Mouse (Mus musculus) liver, embryonic 15.5 days (tissue): Measurements from ENCODE around the gene Rere. TPM values are rescaled to one million over a fixed set of nuclear protein-coding genes. Genes with fewer than 3 reads are reported as not detected.

ENCODE experiments used
- ATAC-seq: fragments of 200-750 bp; cut with Nextera tagmentation; 2 replicates; pipeline ENCODE4 v1.8.0; 2017; ENCODE audit warnings: moderate number of reproducible peaks, mild to moderate bottlenecking, moderate library complexity; ENCODE audit not compliant: insufficient read depth
- H3K27ac ChIP-seq: fragments of 300-500 bp; sonication (generic); replicated peaks from 2 replicates; pipeline ENCODE4 v1.5.1; 2015; ENCODE audit warnings: mild to moderate bottlenecking, inconsistent platforms
- H3K27me3 ChIP-seq: fragments of 300-500 bp; sonication (generic); 2 replicates; pipeline ENCODE4 v1.6.1; 2015; ENCODE audit warnings: mild to moderate bottlenecking, inconsistent platforms
- H3K36me3 ChIP-seq: fragments of 300-500 bp; sonication (generic); replicated peaks from 2 replicates; pipeline ENCODE4 v1.6.1; 2015; ENCODE audit warnings: moderate library complexity, mild to moderate bottlenecking, inconsistent platforms
- H3K4me1 ChIP-seq: fragments of 300-500 bp; sonication (generic); replicated peaks from 2 replicates; pipeline ENCODE4 v1.6.1; 2015; ENCODE audit warnings: inconsistent platforms
- H3K4me2 ChIP-seq: fragments of 300-500 bp; sonication (generic); 2 replicates; pipeline ENCODE4 v1.6.1; 2015; ENCODE audit warnings: moderate library complexity, mild to moderate bottlenecking, inconsistent platforms
- H3K4me3 ChIP-seq: fragments of 300-500 bp; sonication (generic); replicated peaks from 2 replicates; pipeline ENCODE4 v1.5.1; 2015; ENCODE audit warnings: mild to moderate bottlenecking, inconsistent platforms
- H3K9ac ChIP-seq: fragments of 300-500 bp; sonication (generic); 2 replicates; pipeline ENCODE4 v1.6.1; 2015; ENCODE audit warnings: moderate library complexity, mild to moderate bottlenecking, inconsistent platforms
- H3K9me3 ChIP-seq: fragments of 300-500 bp; sonication (generic); replicated peaks from 2 replicates; pipeline ENCODE4 v1.6.1; 2016; ENCODE audit warnings: inconsistent platforms
- WGBS: fragments of 180-500 bp; shearing (Covaris S2); methylation state at CpG from one replicate; pipeline ENCODE4 v1.1.7; 2015; ENCODE audit warnings: mixed read lengths; ENCODE audit not compliant: insufficient replicate concordance; 5-methylcytosine and 5-hydroxymethylcytosine counted together
- polyA plus RNA-seq: library from polyadenylated mRNA; unstranded; fragments of >200 nt; fragmentation: Nextera tagmentation; extraction: Ambion mirVana; gene quantifications from 2 replicates; pipeline ENCODE4 v1.2.1, GENCODE M21; 2015

Rere gene
- polyA plus RNA-seq, 1 experiment from 2014 or later, result 5.3 TPM

DNA sequence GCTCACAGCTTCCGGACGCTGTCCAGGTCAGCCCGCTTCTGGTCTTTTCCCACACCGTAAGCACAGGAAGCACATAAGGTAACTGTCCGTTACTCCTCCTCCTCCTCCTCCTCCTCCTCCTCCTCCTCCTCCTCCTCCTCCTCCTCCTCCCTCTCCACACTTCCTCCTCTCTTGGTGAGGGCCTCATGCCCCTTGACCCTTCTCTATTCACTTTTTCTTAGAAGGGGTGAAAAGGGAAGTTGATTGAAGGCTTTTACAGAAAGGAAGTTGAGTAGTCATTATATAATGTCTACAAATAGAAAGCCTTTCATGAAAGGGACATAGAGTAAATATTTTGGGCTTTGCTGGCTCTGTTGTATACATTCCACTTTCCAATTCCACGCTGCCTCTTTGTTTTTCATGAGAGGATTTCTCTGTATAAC, 68.2 kb downstream of the Rere start:
- no peak overlapping the region for H3K4me2 ChIP-seq
- no peak overlapping the region for H3K9ac ChIP-seq
- ATAC-seq, result 0 out of 2 replicates have a peak, but pooled peaks have one; percentile 37
- H3K4me3 ChIP-seq, result no peak overlapping the region
- no peaks in the 10 kb centered on the region for H3K27me3 ChIP-seq
- no peaks in the 10 kb centered on the region for H3K9me3 ChIP-seq
- no peak overlapping the region for H3K27ac ChIP-seq
- WGBS, result 37% methylated on average over 6 of the region's 6 CpGs
- H3K4me1 ChIP-seq, result peaks cover 9% of the 10 kb centered on the region
- H3K36me3 ChIP-seq, result no peaks in the 10 kb centered on the region

DNA sequence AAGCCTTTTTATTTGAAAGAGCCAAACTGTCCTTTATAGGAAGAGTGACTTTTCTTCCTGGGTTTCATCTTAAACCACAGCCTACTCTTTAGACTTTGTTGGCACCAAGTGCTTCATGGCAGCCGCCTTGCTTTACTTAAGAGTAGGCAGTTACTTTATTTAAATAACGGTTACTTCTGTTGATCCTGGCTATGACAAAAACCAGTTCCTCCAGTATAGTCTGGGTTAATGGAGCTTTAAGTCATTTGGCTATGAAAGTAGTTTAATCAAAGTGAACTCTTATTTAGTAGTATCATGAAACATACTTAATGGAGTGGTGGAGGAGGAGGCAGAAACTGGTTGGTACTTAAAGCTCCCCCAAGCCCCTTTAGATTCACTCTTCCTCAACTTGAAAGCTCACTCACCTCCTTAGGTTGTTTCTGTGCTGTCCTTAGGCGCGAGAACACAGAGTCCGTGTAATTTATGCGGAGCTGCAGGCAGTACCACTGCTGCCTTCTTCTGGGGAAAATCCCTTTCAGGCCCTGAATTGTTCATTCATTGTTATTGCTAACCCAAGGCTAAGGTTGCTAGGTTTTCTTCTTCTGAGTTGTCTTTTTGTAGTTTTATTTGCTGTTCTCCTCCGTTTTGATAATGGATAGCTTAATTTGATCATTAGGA, 70.1 kb downstream of the Rere start:
- Histone ChIP-seq H3K9ac (no peak overlapping the region), H3K27ac (no peak overlapping the region), H3K4me3 (no peak overlapping the region), H3K4me2 (no peak overlapping the region), H3K4me1 (peaks cover 9% of the 10 kb centered on the region), H3K27me3 (no peaks in the 10 kb centered on the region), H3K9me3 (no peaks in the 10 kb centered on the region), H3K36me3 (no peaks in the 10 kb centered on the region)
- no peak for ATAC-seq
- 67% methylated on average over 7 of the region's 7 CpGs for WGBS

DNA sequence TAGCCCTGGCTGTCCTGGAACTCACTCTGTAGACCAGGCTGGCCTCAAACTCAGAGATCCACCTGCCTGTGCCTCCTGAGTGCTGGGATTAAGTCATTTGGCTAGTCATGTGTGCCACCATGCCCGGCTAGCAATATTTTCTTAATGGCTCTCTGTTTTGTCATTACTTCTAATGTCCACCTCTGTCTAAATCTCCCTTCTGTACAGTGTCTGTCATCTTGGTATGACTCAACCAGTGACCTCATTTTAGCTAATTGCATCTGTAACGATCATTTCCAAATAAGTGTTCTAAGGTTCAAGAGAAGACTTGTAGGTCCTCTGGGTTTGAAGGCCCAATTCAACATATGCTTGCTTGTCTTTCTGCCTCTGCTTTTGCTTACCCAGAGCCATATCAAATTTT, 71.3 kb downstream of the Rere start:
- Histone ChIP-seq H3K4me1 (peaks cover 4% of the 10 kb centered on the region), H3K36me3 (no peaks in the 10 kb centered on the region), H3K27ac (no peak overlapping the region), H3K4me3 (no peak overlapping the region), H3K9ac (no peak overlapping the region), H3K9me3 (no peaks in the 10 kb centered on the region), H3K4me2 (no peak overlapping the region), H3K27me3 (no peaks in the 10 kb centered on the region)
- ATAC-seq, result no peak
- 69% methylated on average over 2 of the region's 2 CpGs for WGBS

DNA sequence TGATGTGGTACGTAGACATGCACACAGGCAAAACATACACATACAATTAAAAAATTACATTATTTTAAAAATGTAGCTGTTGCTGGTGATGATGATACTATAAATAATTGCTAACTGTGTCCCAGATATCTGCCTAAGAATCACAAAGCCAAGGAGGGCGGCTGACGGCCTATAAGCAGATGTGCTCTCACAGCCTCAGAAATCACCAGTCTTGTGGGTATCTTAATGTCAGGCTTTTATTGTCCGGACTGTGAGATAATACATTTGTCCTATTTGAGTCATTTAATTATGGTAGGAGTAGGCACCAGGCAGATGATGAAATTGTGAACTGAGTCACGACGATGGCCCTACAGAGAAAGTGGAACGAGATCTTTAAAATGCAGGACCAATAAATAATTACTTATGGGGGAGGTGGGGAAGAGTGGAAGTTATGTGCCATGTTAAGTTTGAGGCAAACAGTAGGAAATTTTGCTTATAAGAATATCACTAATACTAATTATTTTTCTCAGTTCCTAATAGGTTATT, 72.0 kb downstream of the Rere start:
- ATAC-seq, result no peak
- H3K27me3 ChIP-seq, result no peaks in the 10 kb centered on the region
- no peaks in the 10 kb centered on the region for H3K36me3 ChIP-seq
- no peak overlapping the region for H3K4me3 ChIP-seq
- H3K4me2 ChIP-seq, result no peak overlapping the region
- no peak overlapping the region for H3K27ac ChIP-seq
- peaks cover 4% of the 10 kb centered on the region for H3K4me1 ChIP-seq
- no peak overlapping the region for H3K9ac ChIP-seq
- no peaks in the 10 kb centered on the region for H3K9me3 ChIP-seq
- 84% methylated on average over 7 of the region's 7 CpGs for WGBS

DNA sequence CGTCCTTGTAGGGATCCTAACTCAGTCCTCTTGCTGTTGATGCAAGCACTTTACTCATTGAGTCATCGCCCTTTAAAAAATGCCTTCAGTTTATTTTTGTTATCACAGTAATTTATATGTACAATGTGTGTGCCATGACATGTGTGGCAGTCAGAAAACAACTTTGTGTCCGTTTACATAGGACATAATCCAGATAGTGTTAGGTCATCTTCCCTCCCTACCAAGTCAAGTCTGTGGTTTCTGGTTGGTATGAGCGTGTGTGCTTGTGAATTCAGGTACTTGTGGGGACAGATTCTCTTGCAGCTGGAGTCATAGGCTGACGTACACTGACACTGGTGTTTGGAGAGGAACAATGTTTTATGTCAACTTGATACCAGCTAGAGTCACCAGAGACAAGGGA, 74.4 kb downstream of the Rere start:
- Histone ChIP-seq H3K36me3 (no peaks in the 10 kb centered on the region), H3K4me3 (no peak overlapping the region), H3K9ac (no peak overlapping the region), H3K9me3 (no peaks in the 10 kb centered on the region), H3K27me3 (no peaks in the 10 kb centered on the region), H3K4me2 (no peak overlapping the region), H3K4me1 (no peaks in the 10 kb centered on the region; the same call in 1 of the 2 replicates), H3K27ac (no peak overlapping the region)
- 63% methylated on average over 5 of the region's 5 CpGs for WGBS
- ATAC-seq, result no peak

DNA sequence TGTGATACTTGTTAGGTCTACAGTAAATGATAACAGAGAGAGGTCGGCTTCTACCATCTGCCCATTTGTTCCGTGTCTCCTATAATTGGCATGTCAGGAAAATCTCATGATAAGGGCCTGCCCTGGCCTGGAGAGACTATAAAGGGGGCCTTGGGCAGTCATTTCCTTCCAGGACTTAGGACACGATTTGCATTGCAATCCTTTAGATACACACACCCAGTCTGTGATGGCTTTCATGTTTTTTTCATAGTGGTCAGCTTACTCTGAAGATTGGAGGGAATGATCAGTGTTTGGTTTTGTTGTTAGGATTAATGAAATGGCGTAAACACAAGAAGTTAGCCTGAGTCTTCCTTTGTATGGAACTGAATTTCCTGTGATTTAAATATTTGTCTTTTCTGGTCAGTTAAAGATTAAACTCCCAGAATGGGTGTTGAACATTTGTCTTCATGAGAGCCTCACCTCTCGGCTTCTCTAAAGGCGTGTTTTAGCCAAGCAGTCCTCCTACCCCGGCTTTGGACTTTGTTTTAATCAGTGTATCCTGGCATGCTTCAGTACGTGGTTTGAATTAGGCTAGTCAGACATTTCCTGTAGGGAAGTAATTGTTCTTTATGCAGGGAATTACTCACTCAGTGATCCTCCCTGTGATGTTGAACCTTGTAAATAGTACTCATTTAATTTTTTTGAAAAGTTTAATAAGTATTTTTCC, 80.7 kb downstream of the Rere start:
- H3K9ac ChIP-seq, result no peak overlapping the region
- H3K4me2 ChIP-seq, result no peak overlapping the region
- H3K27me3 ChIP-seq, result no peaks in the 10 kb centered on the region
- WGBS, result 26% methylated on average over 8 of the region's 8 CpGs
- no peaks in the 10 kb centered on the region for H3K9me3 ChIP-seq
- H3K4me3 ChIP-seq, result no peak overlapping the region
- no peaks in the 10 kb centered on the region for H3K36me3 ChIP-seq
- H3K27ac ChIP-seq, result peak overlapping the region; percentile 65
- peak; percentile 55; the same call in 1 of the 2 replicates for ATAC-seq
- H3K4me1 ChIP-seq, result peaks cover 16% of the 10 kb centered on the region

DNA sequence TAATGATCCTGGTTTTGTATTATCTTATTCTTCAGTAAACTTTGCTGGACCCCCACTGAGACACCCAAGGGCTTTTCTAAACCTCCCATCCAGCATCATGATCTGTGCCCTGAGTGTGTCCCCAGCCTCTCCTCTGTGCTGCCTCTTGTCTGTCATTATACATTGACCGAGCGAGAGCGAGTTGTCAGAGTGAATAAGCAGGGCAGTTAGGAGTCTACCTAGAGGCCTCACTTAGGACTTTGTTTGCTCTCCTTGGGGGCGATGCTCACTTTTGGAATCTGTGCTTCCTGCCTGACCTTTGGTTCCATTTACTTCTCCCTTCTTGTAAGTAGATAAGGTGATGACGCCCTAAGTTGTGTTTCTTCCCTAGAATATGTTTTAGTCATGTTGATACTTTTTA, 81.4 kb downstream of the Rere start:
- 54% methylated on average over 5 of the region's 5 CpGs for WGBS
- H3K9ac ChIP-seq, result no peak overlapping the region
- no peak overlapping the region for H3K4me2 ChIP-seq
- H3K9me3 ChIP-seq, result no peaks in the 10 kb centered on the region
- peak; percentile 40; the same call in 1 of the 2 replicates for ATAC-seq
- H3K4me1 ChIP-seq, result peaks cover 16% of the 10 kb centered on the region
- H3K27ac ChIP-seq, result 0 out of 2 replicates have a peak overlapping the region, but pooled peaks have one; percentile 19
- no peaks in the 10 kb centered on the region for H3K27me3 ChIP-seq
- H3K4me3 ChIP-seq, result no peak overlapping the region
- no peaks in the 10 kb centered on the region for H3K36me3 ChIP-seq

DNA sequence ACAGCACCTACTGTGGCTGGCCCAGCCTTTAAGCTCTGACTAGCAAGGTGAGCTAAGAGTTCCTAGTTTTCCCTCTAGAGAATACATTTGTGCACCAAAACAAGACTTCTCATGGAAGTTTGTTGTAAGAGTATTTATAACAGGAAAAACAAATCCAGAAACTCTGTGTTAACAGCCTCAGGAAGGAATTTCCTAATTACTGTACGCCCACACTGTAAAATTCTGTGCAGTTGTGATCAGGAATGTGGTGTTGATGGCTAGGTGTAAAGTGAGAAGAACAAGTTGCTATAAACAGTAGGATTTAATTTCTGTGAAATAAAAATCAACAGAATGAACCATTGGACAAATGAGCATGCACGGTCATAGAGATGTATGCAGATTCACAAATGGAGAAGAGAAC, 83.3 kb downstream of the Rere start:
- Histone ChIP-seq H3K27me3 (no peaks in the 10 kb centered on the region), H3K4me3 (no peak overlapping the region), H3K4me1 (peaks cover 16% of the 10 kb centered on the region), H3K4me2 (no peak overlapping the region), H3K9ac (no peak overlapping the region), H3K9me3 (no peaks in the 10 kb centered on the region), H3K27ac (no peak overlapping the region), H3K36me3 (no peaks in the 10 kb centered on the region)
- no peak for ATAC-seq
- WGBS, result 75% methylated on average over 2 of the region's 2 CpGs

DNA sequence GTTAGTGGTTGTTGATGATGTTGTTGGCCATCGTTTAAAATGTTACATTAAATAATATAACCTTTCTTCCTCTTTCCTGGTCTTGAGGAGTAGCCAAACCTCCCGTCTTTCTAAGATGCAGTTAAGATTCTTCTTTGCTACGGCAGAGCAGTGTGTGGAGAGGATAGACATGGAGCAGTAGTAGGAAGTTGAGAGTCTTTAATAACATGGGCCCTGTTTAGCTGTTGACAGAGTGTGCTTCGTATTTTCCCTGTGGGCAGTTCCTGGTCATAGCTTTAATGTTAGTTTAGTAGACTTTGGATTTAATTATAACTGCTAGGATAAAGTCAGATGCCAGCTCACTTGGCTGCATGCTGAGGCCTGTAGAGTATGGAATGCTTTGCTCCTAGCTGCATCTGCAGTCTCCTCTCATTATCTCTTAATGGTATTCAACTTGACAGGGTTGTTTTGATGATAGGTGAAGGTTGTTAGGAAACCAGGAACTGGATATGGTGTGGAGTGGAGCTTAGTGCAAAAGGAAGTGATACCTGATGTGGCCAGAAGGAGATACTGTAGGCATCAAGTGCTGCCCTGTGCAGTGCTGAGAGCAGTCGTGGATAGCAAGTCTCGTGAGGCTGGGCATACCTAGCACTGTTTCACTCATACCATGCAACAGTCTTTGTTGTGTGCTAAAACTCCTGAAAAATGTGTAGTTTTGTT, 85.2 kb downstream of the Rere start:
- H3K4me2 ChIP-seq, result no peak overlapping the region
- no peaks in the 10 kb centered on the region for H3K9me3 ChIP-seq
- 29% methylated on average over 6 of the region's 6 CpGs for WGBS
- ATAC-seq, result peak; percentile 19; the same call in 1 of the 2 replicates
- H3K4me1 ChIP-seq, result peaks cover 21% of the 10 kb centered on the region
- no peaks in the 10 kb centered on the region for H3K36me3 ChIP-seq
- H3K27me3 ChIP-seq, result peaks cover 3% of the 10 kb centered on the region; the same call in 1 of the 2 replicates
- no peak overlapping the region for H3K4me3 ChIP-seq
- no peak overlapping the region; the same call in 1 of the 2 replicates for H3K27ac ChIP-seq
- H3K9ac ChIP-seq, result no peak overlapping the region

DNA sequence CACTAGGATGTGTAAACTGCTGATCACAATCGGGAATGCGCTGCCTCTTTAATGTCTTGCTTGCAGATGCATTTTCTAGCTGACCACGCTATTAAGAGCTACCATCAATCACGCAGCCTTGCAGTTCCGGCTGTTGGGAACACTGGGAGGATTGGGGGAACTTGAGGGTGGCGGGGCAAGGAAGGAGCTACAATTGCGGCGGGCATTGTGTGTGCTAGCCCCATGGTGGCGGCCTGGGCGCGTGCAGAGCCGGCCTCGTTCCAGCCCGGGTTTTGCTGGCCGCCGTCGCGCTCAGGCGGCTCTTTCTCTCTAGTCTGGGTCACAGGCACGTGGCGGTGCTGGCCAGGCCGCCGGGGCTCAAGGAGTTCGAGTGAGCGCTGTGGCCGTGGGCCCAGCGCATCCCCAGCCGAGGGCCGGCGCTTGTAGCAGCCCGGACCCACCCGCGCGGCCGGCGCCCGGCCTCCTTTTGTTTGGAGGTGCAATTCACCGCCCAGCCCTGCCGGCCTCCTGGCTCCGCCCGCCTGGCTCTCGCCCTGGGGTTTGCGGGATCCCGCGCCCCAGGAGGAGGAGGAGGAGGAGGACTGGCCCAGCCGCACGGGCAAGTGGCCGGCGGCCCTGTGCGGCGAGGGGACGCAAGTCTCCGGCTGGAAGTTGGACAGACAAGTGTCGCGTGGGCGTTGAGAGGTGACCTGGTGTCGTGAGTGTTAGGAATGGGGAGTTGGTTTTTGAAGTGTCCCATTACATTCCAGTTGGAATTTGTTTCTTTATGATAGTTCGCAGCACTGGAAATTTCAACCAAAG, 90.3 kb downstream of the Rere start:
- under 1% methylated on average over 58 of the region's 58 CpGs for WGBS
- Histone ChIP-seq H3K27ac (peak overlapping the region; percentile 67), H3K27me3 (peaks cover 6% of the 10 kb centered on the region; the same call in 1 of the 2 replicates), H3K9me3 (no peaks in the 10 kb centered on the region), H3K4me2 (peak overlapping the region; percentile 93), H3K4me3 (peak overlapping the region; percentile 64), H3K9ac (peak overlapping the region; percentile 57), H3K4me1 (peaks cover 48% of the 10 kb centered on the region), H3K36me3 (no peaks in the 10 kb centered on the region)
- peak; percentile 75 for ATAC-seq
